Mouse (Mus musculus) MEL (cell line): ENCODE measurements around the gene Ctrc.
A peak's percentile ranks its signal among the peaks of the same experiment; 100 is the strongest.

Source experiments
- BHLHE40 ChIP-seq: IDR thresholded peaks from 2 replicates; pipeline ENCODE4 v1.6.1; 2012; ENCODE audit warnings: low read depth, mild to moderate bottlenecking, inconsistent platforms, low read length, improper control_type of control experiment, borderline replicate concordance
- CTCF ChIP-seq, 3 experiments: IDR thresholded peaks in 2 of 3; conservative IDR thresholded peaks in 1 of 3; 2 replicates each; pipeline ENCODE4 v1.5.1; 2011 to 2012; ENCODE audit warnings: low read length in 3 of 3, low read depth in 2 of 3, mild to moderate bottlenecking in 2 of 3, improper control_type of control experiment in 1 of 3, inconsistent platforms in 1 of 3, mixed read lengths in 1 of 3, moderate library complexity in 1 of 3; ENCODE audit not compliant: control insufficient read depth in 1 of 3, insufficient read depth in 1 of 3, poor library complexity in 1 of 3, severe bottlenecking in 1 of 3
- ELF1 ChIP-seq: IDR thresholded peaks from 2 replicates; pipeline ENCODE4 v1.6.1; 2014; ENCODE audit warnings: low read depth, mild to moderate bottlenecking, inconsistent platforms, low read length, improper control_type of control experiment, moderate library complexity
- GATA1 ChIP-seq: IDR thresholded peaks from 2 replicates; pipeline ENCODE4 v1.6.1; 2011; ENCODE audit warnings: low read depth, low read length, improper control_type of control experiment
- MEF2A ChIP-seq: IDR thresholded peaks from 2 replicates; pipeline ENCODE4 v1.6.1; 2014; ENCODE audit warnings: low read depth, mild to moderate bottlenecking, inconsistent platforms, low read length, improper control_type of control experiment; ENCODE audit not compliant: poor library complexity, insufficient replicate concordance, severe bottlenecking; ENCODE audit errors: extremely low read depth
- NRF1 ChIP-seq: IDR thresholded peaks from 2 replicates; pipeline ENCODE4 v1.6.1; 2014; ENCODE audit warnings: low read depth, mild to moderate bottlenecking, inconsistent platforms, low read length, improper control_type of control experiment, moderate library complexity; ENCODE audit not compliant: poor library complexity, insufficient read depth, severe bottlenecking
- POLR2A ChIP-seq, 2 experiments: IDR thresholded peaks; 2 replicates each; pipeline ENCODE4 v1.6.1; 2011 to 2012; ENCODE audit warnings: low read length in 2 of 2, mild to moderate bottlenecking in 2 of 2, control low read depth in 1 of 2, improper control_type of control experiment in 1 of 2, low read depth in 1 of 2, moderate library complexity in 1 of 2; ENCODE audit not compliant: control insufficient read depth in 1 of 2, insufficient read depth in 1 of 2, poor library complexity in 1 of 2
- SMC3 ChIP-seq: IDR thresholded peaks from 2 replicates; pipeline ENCODE4 v1.6.1; 2011; ENCODE audit warnings: low read depth, low read length, improper control_type of control experiment
- TBP ChIP-seq: IDR thresholded peaks from 2 replicates; pipeline ENCODE4 v1.8.0; 2011; ENCODE audit warnings: low read depth, low read length, improper control_type of control experiment
- USF1 ChIP-seq: IDR thresholded peaks from 2 replicates; pipeline ENCODE4 v1.6.1; 2014; ENCODE audit warnings: low read depth, mild to moderate bottlenecking, inconsistent platforms, low read length, improper control_type of control experiment, moderate library complexity

GRCm38 (mm10) chr4:141793282-141794151 lies 52.6 kb downstream of the Ctrc start, which contains the start of gene Casp9:
- TF ChIP-seq POLR2A (IDR thresholded peaks at IDR 0.05; ENCODE audit: control insufficient read depth in 1 of 2, insufficient read depth in 1 of 2, low read depth in 1 of 2, low read length in 2 of 2, poor library complexity in 1 of 2) (peak; percentile 39 to 74; a peak in 3 of 4 replicates), CTCF (IDR thresholded peaks at IDR 0.05 in 2 of 3, conservative IDR thresholded peaks at IDR 0.05 in 1 of 3; ENCODE audit: control insufficient read depth in 1 of 3, insufficient read depth in 1 of 3, low read depth in 2 of 3, low read length in 3 of 3, poor library complexity in 1 of 3, severe bottlenecking in 1 of 3) (no peak), TBP (no peak), BHLHE40 (no peak), USF1 (peak; percentile 29; the same call in 1 of the 2 replicates), GATA1 (no peak), ELF1 (0 out of 2 replicates have a peak, but pooled peaks have one; percentile 43), NRF1 (no peak), MEF2A (no peak), SMC3 (no peak)
